Mouse (Mus musculus) midbrain, embryonic 13.5 days (tissue): Measurements from ENCODE around the gene Ly6g5c. TPM values are rescaled to one million over a fixed set of nuclear protein-coding genes. Genes with fewer than 3 reads are reported as not detected.
A peak's percentile ranks its signal among the peaks of the same experiment; 100 is the strongest.

Source experiments
- ATAC-seq: fragments of 200-750 bp; cut with Nextera tagmentation; 2 replicates; pipeline ENCODE4 v1.8.0; 2017; ENCODE audit warnings: mild to moderate bottlenecking, moderate TSS enrichment, moderate library complexity
- H3K27ac ChIP-seq: fragments of 300-500 bp; sonication (generic); 2 replicates; pipeline ENCODE4 v1.5.1; 2015; ENCODE audit warnings: inconsistent platforms, mild to moderate bottlenecking, moderate library complexity
- H3K27me3 ChIP-seq: fragments of 300-500 bp; sonication (generic); 2 replicates; pipeline ENCODE4 v1.6.1; 2015; ENCODE audit warnings: mild to moderate bottlenecking, inconsistent platforms
- H3K36me3 ChIP-seq: fragments of 300-500 bp; sonication (generic); 2 replicates; pipeline ENCODE4 v1.6.1; 2015; ENCODE audit warnings: mild to moderate bottlenecking, inconsistent platforms
- H3K4me1 ChIP-seq: fragments of 300-500 bp; sonication (generic); replicated peaks from 2 replicates; pipeline ENCODE4 v1.6.1; 2015; ENCODE audit warnings: inconsistent platforms
- H3K4me2 ChIP-seq: fragments of 300-500 bp; sonication (generic); replicated peaks from 2 replicates; pipeline ENCODE4 v1.6.1; 2015; ENCODE audit warnings: moderate library complexity, mild to moderate bottlenecking, inconsistent platforms
- H3K4me3 ChIP-seq: fragments of 300-500 bp; sonication (generic); replicated peaks from 2 replicates; pipeline ENCODE4 v1.5.1; 2015; ENCODE audit warnings: mild to moderate bottlenecking, inconsistent platforms
- H3K9ac ChIP-seq: fragments of 300-500 bp; sonication (generic); replicated peaks from 2 replicates; pipeline ENCODE4 v1.6.1; 2015; ENCODE audit warnings: mild to moderate bottlenecking, inconsistent platforms
- H3K9me3 ChIP-seq: fragments of 300-500 bp; sonication (generic); 2 replicates; pipeline ENCODE4 v1.6.1; 2016; ENCODE audit warnings: mild to moderate bottlenecking, inconsistent platforms
- WGBS: fragments of 180-500 bp; shearing (Covaris S2); methylation state at CpG from one replicate; pipeline ENCODE4 v1.1.7; 2015; 5-methylcytosine and 5-hydroxymethylcytosine counted together
- polyA plus RNA-seq: library from polyadenylated mRNA; unstranded; fragments of >200 nt; fragmentation: Nextera tagmentation; extraction: Ambion mirVana; gene quantifications from 2 replicates; pipeline ENCODE4 v1.2.1, GENCODE M21; 2015

Gene Ly6g5c
- polyA plus RNA-seq, 1 experiment from 2014 or later: not detected

DNA sequence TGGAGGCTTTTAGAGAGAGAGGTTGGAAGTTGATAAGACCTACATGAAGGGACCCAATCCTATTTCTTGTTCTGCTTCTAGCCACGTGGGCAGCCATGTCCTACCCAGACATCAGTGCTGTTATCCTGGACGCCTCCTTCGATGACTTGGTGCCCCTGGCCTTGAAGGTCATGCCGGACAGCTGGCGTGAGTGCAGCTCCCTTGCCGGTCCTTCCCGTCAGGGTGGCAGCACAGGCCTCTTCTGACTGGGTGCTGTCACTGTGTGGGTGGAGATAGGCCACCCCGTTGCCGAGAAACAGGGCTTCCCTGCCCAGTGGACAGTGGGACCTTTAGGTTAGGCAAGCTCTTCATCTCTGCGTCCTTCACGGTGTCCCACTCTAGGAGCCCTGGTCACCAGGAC lies 6.9 kb upstream of the Ly6g5c start:
- no peak for ATAC-seq
- peaks cover 79% of the 10 kb centered on the region for H3K36me3 ChIP-seq
- no peak overlapping the region for H3K4me3 ChIP-seq
- no peaks in the 10 kb centered on the region for H3K9me3 ChIP-seq
- peaks cover 5% of the 10 kb centered on the region for H3K4me1 ChIP-seq
- H3K27me3 ChIP-seq: no peaks in the 10 kb centered on the region
- 94% methylated on average over 11 of the region's 11 CpGs for WGBS
- 0 out of 2 replicates have a peak overlapping the region, but pooled peaks have one; percentile 19 for H3K9ac ChIP-seq
- H3K4me2 ChIP-seq: no peak overlapping the region
- no peak overlapping the region for H3K27ac ChIP-seq

GRCm38 (mm10) chr17:35102299-35102698 lies 5.8 kb upstream of the Ly6g5c start:
- Histone ChIP-seq H3K4me1 (peaks cover 7% of the 10 kb centered on the region), H3K4me3 (no peak overlapping the region), H3K4me2 (no peak overlapping the region), H3K36me3 (peaks cover 68% of the 10 kb centered on the region), H3K27ac (no peak overlapping the region), H3K9me3 (no peaks in the 10 kb centered on the region), H3K27me3 (no peaks in the 10 kb centered on the region), H3K9ac (no peak overlapping the region)
- WGBS: 73% methylated on average over 8 of the region's 8 CpGs
- no peak for ATAC-seq

GRCm38 (mm10) chr17:35103221-35103690 lies 4.8 kb upstream of the Ly6g5c start:
- Histone ChIP-seq H3K9me3 (no peaks in the 10 kb centered on the region), H3K4me2 (no peak overlapping the region), H3K36me3 (peaks cover 58% of the 10 kb centered on the region), H3K4me1 (peaks cover 7% of the 10 kb centered on the region), H3K27me3 (no peaks in the 10 kb centered on the region), H3K4me3 (no peak overlapping the region), H3K27ac (no peak overlapping the region), H3K9ac (no peak overlapping the region)
- ATAC-seq: no peak
- WGBS: 76% methylated on average over 6 of the region's 6 CpGs

DNA sequence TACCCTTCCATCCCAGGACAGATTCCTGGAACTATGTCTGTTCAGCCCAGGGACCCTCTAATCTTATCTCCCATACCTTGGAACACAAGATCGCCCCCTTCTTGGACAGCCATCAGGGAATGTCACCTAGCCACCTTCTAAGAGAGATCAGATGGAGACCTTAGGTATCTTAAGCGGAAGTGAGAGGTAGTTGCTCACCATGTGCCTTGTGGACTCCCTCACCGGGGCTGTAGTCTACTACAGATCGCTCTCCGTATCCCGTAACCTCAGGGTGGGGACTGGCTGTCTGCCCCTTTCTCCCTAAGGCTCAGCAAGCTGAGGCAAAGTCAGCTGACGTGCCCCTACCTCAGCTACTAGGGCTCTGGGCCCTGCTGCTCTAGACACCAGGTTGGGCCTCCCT lies 4.0 kb upstream of the Ly6g5c start:
- H3K9me3 ChIP-seq: no peaks in the 10 kb centered on the region
- no peak for ATAC-seq
- H3K4me3 ChIP-seq: no peak overlapping the region
- peaks cover 50% of the 10 kb centered on the region for H3K36me3 ChIP-seq
- WGBS: 92% methylated on average over 7 of the region's 7 CpGs
- H3K27ac ChIP-seq: no peak overlapping the region
- H3K27me3 ChIP-seq: no peaks in the 10 kb centered on the region
- H3K9ac ChIP-seq: no peak overlapping the region
- peaks cover 7% of the 10 kb centered on the region for H3K4me1 ChIP-seq
- no peak overlapping the region for H3K4me2 ChIP-seq

- H3K27me3 ChIP-seq: no peaks in the 10 kb centered on the region
- H3K4me1 ChIP-seq: peaks cover 7% of the 10 kb centered on the region
- no peaks in the 10 kb centered on the region for H3K9me3 ChIP-seq
- no peak overlapping the region for H3K27ac ChIP-seq
- ATAC-seq: no peak
- H3K4me3 ChIP-seq: no peak overlapping the region
- WGBS: 69% methylated on average over 6 of the region's 6 CpGs
- no peak overlapping the region for H3K4me2 ChIP-seq
- H3K36me3 ChIP-seq: peaks cover 43% of the 10 kb centered on the region
- H3K9ac ChIP-seq: 0 out of 2 replicates have a peak overlapping the region, but pooled peaks have one; percentile 8
Measured at GRCm38 (mm10) chr17:35104754-35105153, 3.3 kb upstream of the Ly6g5c start.

DNA sequence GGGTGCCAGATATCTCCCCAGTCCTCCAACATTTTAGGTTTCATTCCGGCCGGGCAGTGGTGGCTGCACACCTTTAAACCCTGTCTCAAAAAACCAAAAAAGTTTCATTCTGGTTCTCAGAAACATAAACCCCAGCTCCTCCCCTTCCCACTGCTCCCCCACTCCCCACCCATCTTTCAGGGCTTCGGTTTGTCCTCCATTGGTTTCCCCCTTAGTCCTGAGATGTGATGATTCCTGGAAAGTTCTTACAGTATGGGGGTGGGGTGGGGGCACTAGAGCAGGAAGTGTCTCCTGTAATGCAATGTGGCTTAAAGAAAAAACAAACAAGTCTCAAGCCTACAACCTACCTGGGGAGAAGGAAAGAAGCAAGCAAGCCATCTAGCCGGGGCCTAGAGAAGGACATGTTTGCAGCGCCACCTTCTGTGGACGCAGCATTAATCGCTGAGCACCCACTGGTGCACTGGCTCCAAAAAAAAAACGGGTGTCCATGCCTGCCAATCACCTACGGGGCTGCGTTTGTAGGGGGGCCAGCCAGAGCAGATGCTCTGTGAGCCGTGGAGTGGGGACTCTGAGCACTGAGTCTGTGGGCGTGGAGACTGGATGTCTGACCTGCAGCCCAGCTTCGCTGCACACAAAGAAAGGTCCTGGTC lies 2.2 kb upstream of the Ly6g5c start:
- ATAC-seq: peak; percentile 35
- Histone ChIP-seq H3K9ac (peak overlapping the region; percentile 61), H3K27ac (peak overlapping the region; percentile 40), H3K27me3 (no peaks in the 10 kb centered on the region), H3K4me2 (peak overlapping the region; percentile 41), H3K36me3 (peaks cover 32% of the 10 kb centered on the region), H3K4me3 (0 out of 2 replicates have a peak overlapping the region, but pooled peaks have one; percentile 13), H3K9me3 (no peaks in the 10 kb centered on the region), H3K4me1 (peaks cover 7% of the 10 kb centered on the region)
- 19% methylated on average over 13 of the region's 13 CpGs for WGBS

GRCm38 (mm10) chr17:35106522-35106921 lies 1.6 kb upstream of the Ly6g5c start:
- H3K36me3 ChIP-seq: peaks cover 25% of the 10 kb centered on the region
- WGBS: 67% methylated on average over 3 of the region's 3 CpGs
- ATAC-seq: peak; percentile 24; the same call in 1 of the 2 replicates
- no peak overlapping the region for H3K4me3 ChIP-seq
- H3K4me1 ChIP-seq: peaks cover 7% of the 10 kb centered on the region
- no peaks in the 10 kb centered on the region for H3K9me3 ChIP-seq
- no peak overlapping the region; the same call in 1 of the 2 replicates for H3K9ac ChIP-seq
- H3K4me2 ChIP-seq: no peak overlapping the region
- H3K27me3 ChIP-seq: no peaks in the 10 kb centered on the region
- H3K27ac ChIP-seq: peak overlapping the region; percentile 40

DNA sequence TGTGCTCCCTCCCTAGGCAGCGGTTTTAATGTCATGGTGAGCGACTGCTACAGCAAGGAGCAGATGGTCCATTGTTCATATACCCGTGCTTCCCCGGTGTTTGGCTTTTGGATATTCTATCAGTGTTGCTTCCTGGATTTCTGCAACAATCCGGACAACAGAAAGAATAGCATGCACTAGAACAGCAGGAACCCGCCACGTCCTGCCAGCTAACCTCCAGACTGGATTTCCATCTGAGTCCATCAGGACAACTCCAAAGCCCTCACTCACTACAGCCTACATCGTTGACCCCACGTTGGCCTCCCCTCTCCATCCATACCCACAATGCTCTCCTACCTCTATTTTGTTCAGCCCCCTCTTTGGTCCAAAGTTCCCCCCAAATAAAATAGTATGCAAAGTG lies 3.7 kb downstream of the Ly6g5c start:
- Histone ChIP-seq H3K27ac (no peak overlapping the region), H3K4me1 (no peaks in the 10 kb centered on the region), H3K9ac (no peak overlapping the region), H3K9me3 (no peaks in the 10 kb centered on the region), H3K36me3 (peaks cover 28% of the 10 kb centered on the region), H3K27me3 (no peaks in the 10 kb centered on the region), H3K4me3 (no peak overlapping the region), H3K4me2 (no peak overlapping the region)
- ATAC-seq: no peak
- 71% methylated on average over 9 of the region's 9 CpGs for WGBS

DNA sequence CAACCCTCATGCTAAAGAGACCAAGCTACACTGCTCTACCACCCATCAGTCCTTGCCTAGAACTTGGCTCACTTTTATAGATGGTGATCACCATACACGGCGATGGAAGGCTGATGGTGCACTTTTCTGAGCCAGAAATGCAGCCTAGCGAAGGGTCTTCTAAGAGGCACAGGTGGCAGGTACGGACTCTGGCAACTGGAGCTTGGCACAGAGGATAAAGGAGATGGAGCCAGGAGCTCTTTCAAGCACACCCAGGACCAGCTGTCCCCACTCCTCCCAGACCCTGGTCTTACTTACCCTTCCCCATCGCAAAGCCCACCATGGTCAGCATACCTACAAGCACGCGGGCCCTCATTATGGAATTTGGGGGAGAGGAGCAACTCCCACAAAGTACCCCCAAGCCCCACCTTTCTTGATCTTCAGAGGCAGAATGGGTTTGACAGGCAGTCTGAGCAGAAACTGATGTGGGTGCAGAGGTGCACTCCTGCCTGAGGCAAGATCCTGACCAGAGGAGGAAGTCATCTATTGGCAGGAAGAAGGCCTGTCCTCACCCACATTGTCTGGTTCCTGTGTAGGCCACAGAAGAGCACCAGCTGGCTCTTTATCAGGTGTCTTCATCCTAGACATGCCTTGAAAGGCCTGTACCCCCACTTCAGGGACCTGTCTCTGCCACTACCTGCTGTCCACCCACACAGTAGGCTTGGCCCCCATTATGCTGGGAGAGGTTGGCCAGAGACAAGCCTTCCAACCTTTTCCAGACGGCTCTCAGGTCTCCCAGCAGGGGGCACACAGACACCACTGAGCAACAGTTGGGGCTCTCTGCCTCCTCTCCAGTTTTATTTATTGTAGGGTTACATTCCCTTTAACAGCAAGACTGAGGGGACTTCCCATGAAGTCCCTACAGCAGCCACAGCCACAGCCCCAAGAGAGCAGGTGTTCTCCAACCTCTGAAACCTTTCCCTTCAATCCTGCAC lies 7.3 kb downstream of the Ly6g5c start, which contains the start of gene Ly6g5b:
Gene Ly6g5b (minus strand): TSS at position 383 of the 974 bp plus-strand sequence.
- H3K36me3 ChIP-seq: peaks cover 52% of the 10 kb centered on the region
- no peak within 1 kb of the TSS for H3K27ac ChIP-seq
- H3K4me2 ChIP-seq: no peak within 1 kb of the TSS
- WGBS: 88% methylated on average over 8 of the region's 8 CpGs
- H3K9me3 ChIP-seq: no peaks in the 10 kb centered on the region
- 0 out of 2 replicates have a peak within 1 kb of the TSS, but pooled peaks have one; percentile 14 for H3K9ac ChIP-seq
- H3K27me3 ChIP-seq: no peaks in the 10 kb centered on the region
- no peak for ATAC-seq
- H3K4me1 ChIP-seq: peaks cover 9% of the 10 kb centered on the region
- no peak within 1 kb of the TSS for H3K4me3 ChIP-seq

GRCm38 (mm10) chr17:35120745-35121142 lies 12.7 kb downstream of the Ly6g5c start:
- ATAC-seq: no peak
- H3K27me3 ChIP-seq: no peaks in the 10 kb centered on the region
- H3K4me1 ChIP-seq: peaks cover 30% of the 10 kb centered on the region
- H3K36me3 ChIP-seq: peaks cover 53% of the 10 kb centered on the region
- H3K27ac ChIP-seq: peak overlapping the region; percentile 57
- H3K4me2 ChIP-seq: peak overlapping the region; percentile 98
- WGBS: under 1% methylated on average over 33 of the region's 33 CpGs
- no peaks in the 10 kb centered on the region for H3K9me3 ChIP-seq
- peak overlapping the region; percentile 97 for H3K9ac ChIP-seq
- H3K4me3 ChIP-seq: peak overlapping the region; percentile 94

DNA sequence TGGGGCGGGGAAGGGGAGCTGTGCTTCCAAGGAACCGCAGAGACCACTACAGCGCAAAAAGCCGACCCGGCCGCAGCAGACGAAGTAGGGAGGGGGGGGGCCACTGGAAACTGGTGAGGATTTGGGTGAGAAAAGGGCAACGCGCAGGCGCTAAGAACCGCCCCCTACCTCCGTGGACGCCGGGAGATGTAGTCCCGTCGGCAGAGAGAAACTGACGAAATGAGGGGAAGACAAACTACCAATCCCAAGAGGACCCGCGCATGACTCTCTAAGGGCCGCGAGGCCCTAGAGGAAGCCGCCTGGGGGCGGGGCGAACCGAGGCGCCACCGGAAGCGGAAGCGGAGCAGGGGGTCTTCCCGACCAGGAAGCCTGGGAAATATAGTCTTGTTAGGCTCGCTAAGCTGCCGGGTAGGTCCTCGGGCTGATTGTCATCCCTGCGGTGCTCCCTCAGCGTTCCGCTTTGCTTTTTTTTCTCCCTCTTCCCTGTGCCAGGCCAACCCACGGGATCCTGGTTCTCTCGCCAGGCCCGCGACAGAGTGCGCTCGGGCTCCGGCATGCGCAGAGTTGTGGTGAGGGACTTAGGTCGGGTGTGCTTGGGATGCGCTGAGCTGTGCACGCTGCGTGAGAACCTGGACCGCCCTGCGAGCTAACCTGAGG lies 13.2 kb downstream of the Ly6g5c start, which contains the start of gene Gpank1:
Gene Gpank1 (plus strand): TSS at position 313 of the 657 bp plus-strand sequence.
- H3K4me2 ChIP-seq: peak within 1 kb of the TSS; percentile 98
- WGBS: under 1% methylated on average over 50 of the region's 50 CpGs
- peak within 1 kb of the TSS; percentile 97 for H3K9ac ChIP-seq
- H3K9me3 ChIP-seq: no peaks in the 10 kb centered on the region
- H3K4me3 ChIP-seq: peak within 1 kb of the TSS; percentile 94
- peaks cover 47% of the 10 kb centered on the region for H3K36me3 ChIP-seq
- peak within 1 kb of the TSS; percentile 94 for H3K27ac ChIP-seq
- H3K4me1 ChIP-seq: peaks cover 36% of the 10 kb centered on the region
- ATAC-seq: peak; percentile 96
- no peaks in the 10 kb centered on the region for H3K27me3 ChIP-seq
